Mouse (Mus musculus) cerebellum, postnatal 36 days (tissue): Measurements from ENCODE around the gene Gm26897.

Experiments used
- DNase-seq, 2 experiments: peaks; one replicate each; pipeline ENCODE4 v3.0.0; 2021 to 2022; ENCODE audit warnings: mixed read lengths in 2 of 2

Gene Gm26897

GRCm38 (mm10) chr5:111754484-111755139 is 20.9 kb downstream of the Gm26897 start:
- no peak for DNase-seq

- no peak for DNase-seq
Observed at GRCm38 (mm10) chr5:111755330-111755729, 21.6 kb downstream of the Gm26897 start.

- DNase-seq = no peak
Observed at GRCm38 (mm10) chr5:111760721-111761480, 27.2 kb downstream of the Gm26897 start.

GRCm38 (mm10) chr5:111761574-111761973 is 27.9 kb downstream of the Gm26897 start:
- DNase-seq = no peak

GRCm38 (mm10) chr5:111762085-111762484 is 28.4 kb downstream of the Gm26897 start:
- DNase-seq = no peak

GRCm38 (mm10) chr5:111765671-111766290 is 32.1 kb downstream of the Gm26897 start:
- DNase-seq = no peak

GRCm38 (mm10) chr5:111766696-111767095 is 33.0 kb downstream of the Gm26897 start:
- no peak for DNase-seq

- no peak for DNase-seq
Observed at GRCm38 (mm10) chr5:111770266-111770665, 36.5 kb downstream of the Gm26897 start.

GRCm38 (mm10) chr5:111772127-111772526 is 38.4 kb downstream of the Gm26897 start:
- no peak for DNase-seq

- no peak for DNase-seq
Observed at GRCm38 (mm10) chr5:111772591-111773406, 39.1 kb downstream of the Gm26897 start.

GRCm38 (mm10) chr5:111773407-111773733 is 39.6 kb downstream of the Gm26897 start:
- no peak for DNase-seq

GRCm38 (mm10) chr5:111776246-111776645 is 42.5 kb downstream of the Gm26897 start:
- DNase-seq = no peak

- DNase-seq = no peak
Observed at GRCm38 (mm10) chr5:111778093-111778492, 44.4 kb downstream of the Gm26897 start.

- no peak for DNase-seq
Observed at GRCm38 (mm10) chr5:111779776-111780485, 46.2 kb downstream of the Gm26897 start.
